In genomic region chr10:41830851-41831522, GRCm38 (mm10) we compare ENCODE assay signal across 8 mouse cellular contexts. TPM values are rescaled to one million over a fixed set of nuclear protein-coding genes. Genes with fewer than 3 reads are reported as not detected.
DNase-seq lines count a peak whose midpoint lies in the region; ATAC-seq and TF ChIP-seq lines count a peak whose summit lies in the region.

No protein-coding gene starts in this region.

- H3K27me3 ChIP-seq in kidney, adult 2 months (replicated peaks; ENCODE audit: control insufficient read depth, insufficient read depth, low read length): no peaks in the 10 kb centered on the region
- no peaks in the 10 kb centered on the region for H3K27me3 ChIP-seq in limb, embryonic 10.5 days (ENCODE audit: low read depth, poor library complexity, severe bottlenecking)
- no peaks in the 10 kb centered on the region for H3K27me3 ChIP-seq in neural tube, embryonic 11.5 days (ENCODE audit: control insufficient read depth, insufficient read depth, low read length)

- no peak for TF ChIP-seq POLR2A in kidney, adult 2 months (IDR thresholded peaks at IDR 0.05; ENCODE audit: low read depth, low read length)

- H3K4me3 ChIP-seq in kidney, adult 2 months (ENCODE audit: insufficient read depth, low read depth, low read length): no peak overlapping the region
- no peak overlapping the region for H3K4me3 ChIP-seq in limb, embryonic 10.5 days
- H3K4me3 ChIP-seq in neural tube, embryonic 11.5 days (ENCODE audit: low read depth, low read length): no peak overlapping the region

- H3K27ac ChIP-seq in kidney, adult 2 months (ENCODE audit: insufficient read depth, low read depth, low read length): no peak overlapping the region
- no peak overlapping the region for H3K27ac ChIP-seq in limb, embryonic 10.5 days
- H3K27ac ChIP-seq in neural tube, embryonic 11.5 days (ENCODE audit: low read depth, low read length): no peak overlapping the region

- DNase-seq in A20 (ENCODE audit: low read depth, low spot score) (peak; percentile 69), NIH3T3 (ENCODE audit: low read depth) (peak; percentile 89)
- peak; percentile 89 for DNase-seq in cerebellum, adult 9-10 months
- peak; percentile 80 for DNase-seq in gastrocnemius, adult 18-20 months (ENCODE audit: low spot score)
- DNase-seq in kidney, adult 2 months: peak; percentile 76
- peak; percentile 42 for DNase-seq in limb, embryonic 10.5 days (ENCODE audit: low spot score)
- peak; percentile 61 for DNase-seq in neural tube, embryonic 11.5 days (ENCODE audit: low spot score)
- peak; percentile 73 for DNase-seq in telencephalon, adult 2 months (ENCODE audit: low read depth, low spot score)

- TF ChIP-seq CTCF in kidney, adult 2 months (conservative IDR thresholded peaks at IDR 0.05; ENCODE audit: insufficient read depth, insufficient read length, low read depth, low read length): peak; percentile 72

- WGBS in kidney, adult 2 months: 52% methylated on average over 9 of the region's 9 CpGs
- 58% methylated on average over 9 of the region's 9 CpGs for WGBS in limb, embryonic 10.5 days
- WGBS in neural tube, embryonic 11.5 days: 56% methylated on average over 9 of the region's 9 CpGs

- no peak overlapping the region for H3K4me2 ChIP-seq in neural tube, embryonic 11.5 days (ENCODE audit: low read depth)

- no peaks in the 10 kb centered on the region for H3K4me1 ChIP-seq in kidney, adult 2 months (ENCODE audit: control insufficient read depth, insufficient read depth, low read length)
- peaks cover 7% of the 10 kb centered on the region; the same call in 1 of the 2 replicates for H3K4me1 ChIP-seq in limb, embryonic 10.5 days
- no peaks in the 10 kb centered on the region for H3K4me1 ChIP-seq in neural tube, embryonic 11.5 days (ENCODE audit: control insufficient read depth, insufficient read depth, low read length)

- ATAC-seq in neural tube, embryonic 11.5 days (ENCODE audit: insufficient read depth, low FRiP score, low TSS enrichment): no peak

- no peaks in the 10 kb centered on the region for H3K36me3 ChIP-seq in kidney, adult 2 months (ENCODE audit: control insufficient read depth, insufficient read depth, low read length)
- H3K36me3 ChIP-seq in limb, embryonic 10.5 days: no peaks in the 10 kb centered on the region
- no peaks in the 10 kb centered on the region for H3K36me3 ChIP-seq in neural tube, embryonic 11.5 days (ENCODE audit: control insufficient read depth, insufficient read depth, low read length)

- no peak overlapping the region for H3K9ac ChIP-seq in neural tube, embryonic 11.5 days (ENCODE audit: low read length)

- H3K9me3 ChIP-seq in limb, embryonic 10.5 days (replicated peaks): no peaks in the 10 kb centered on the region
- H3K9me3 ChIP-seq in neural tube, embryonic 11.5 days (ENCODE audit: control insufficient read depth, low read length): no peaks in the 10 kb centered on the region

RNA-seq across cellular contexts. Expression of gene Sesn1, which starts 21.3 kb away (rescaled TPM):
- total RNA-seq in gastrocnemius, adult 18-20 months (2021): 10 to 100 TPM; 17.0 to 40.1 TPM
- polyA plus RNA-seq in kidney, adult 2 months (2012; rRNA removed): 10.4 and 13.2 TPM in 2 replicates
- 19.7 and 26.3 TPM in 2 replicates for polyA plus RNA-seq in limb, embryonic 10.5 days (2016; fragmentation: Nextera tagmentation; extraction: Ambion mirVana)
- polyA plus RNA-seq in neural tube, embryonic 11.5 days (2014; fragmentation: Nextera tagmentation; extraction: Ambion mirVana): 24.7 and 30.5 TPM in 2 replicates

RNA-seq across cellular contexts. Expression of gene Cep57l1, which starts 21.3 kb away (rescaled TPM):
- total RNA-seq in gastrocnemius, adult 18-20 months (2021): 1 to 10 TPM; 2.0 to 2.6 TPM
- 1.6 and 1.9 TPM in 2 replicates for polyA plus RNA-seq in kidney, adult 2 months (2012; rRNA removed)
- polyA plus RNA-seq in limb, embryonic 10.5 days (2016; fragmentation: Nextera tagmentation; extraction: Ambion mirVana): 19.6 and 25.9 TPM in 2 replicates
- polyA plus RNA-seq in neural tube, embryonic 11.5 days (2014; fragmentation: Nextera tagmentation; extraction: Ambion mirVana): 17.8 and 19.1 TPM in 2 replicates
